Mouse (Mus musculus) midbrain, embryonic 15.5 days (tissue): ENCODE results near the gene Clca2. TPM values are rescaled to one million over a fixed set of nuclear protein-coding genes. Genes with fewer than 3 reads are reported as not detected.

Source experiments
- ATAC-seq: fragments of 200-750 bp; cut with Nextera tagmentation; replicated peaks from 2 replicates; pipeline ENCODE4 v1.8.0; 2017; ENCODE audit warnings: moderate TSS enrichment
- H3K27ac ChIP-seq: fragments of 300-500 bp; sonication (generic); 2 replicates; pipeline ENCODE4 v1.5.1; 2015; ENCODE audit warnings: mild to moderate bottlenecking, inconsistent platforms
- H3K27me3 ChIP-seq: fragments of 300-500 bp; sonication (generic); replicated peaks from 2 replicates; pipeline ENCODE4 v1.6.1; 2015; ENCODE audit warnings: inconsistent platforms
- H3K36me3 ChIP-seq: fragments of 300-500 bp; sonication (generic); replicated peaks from 2 replicates; pipeline ENCODE4 v1.6.1; 2015; ENCODE audit warnings: inconsistent platforms
- H3K4me1 ChIP-seq: fragments of 300-500 bp; sonication (generic); 2 replicates; pipeline ENCODE4 v1.6.1; 2015; ENCODE audit warnings: inconsistent platforms
- H3K4me2 ChIP-seq: fragments of 300-500 bp; sonication (generic); 2 replicates; pipeline ENCODE4 v1.6.1; 2015; ENCODE audit warnings: inconsistent platforms, mild to moderate bottlenecking, moderate library complexity
- H3K4me3 ChIP-seq: fragments of 300-500 bp; sonication (generic); 2 replicates; pipeline ENCODE4 v1.5.1; 2015; ENCODE audit warnings: mild to moderate bottlenecking, inconsistent platforms
- H3K9ac ChIP-seq: fragments of 300-500 bp; sonication (generic); 2 replicates; pipeline ENCODE4 v1.6.1; 2015; ENCODE audit warnings: mild to moderate bottlenecking, inconsistent platforms
- H3K9me3 ChIP-seq: fragments of 300-500 bp; sonication (generic); 2 replicates; pipeline ENCODE4 v1.6.1; 2016; ENCODE audit warnings: inconsistent platforms
- WGBS: fragments of 180-500 bp; shearing (Covaris S2); methylation state at CpG from one replicate; pipeline ENCODE4 v1.1.7; 2015; ENCODE audit warnings: mixed read lengths; 5-methylcytosine and 5-hydroxymethylcytosine counted together
- polyA plus RNA-seq: library from polyadenylated mRNA; unstranded; fragments of >200 nt; fragmentation: Nextera tagmentation; extraction: Ambion mirVana; gene quantifications from 2 replicates; pipeline ENCODE4 v1.2.1, GENCODE M21; 2015

Gene Clca2
- polyA plus RNA-seq, 1 experiment from 2014 or later: 0.08 TPM

DNA sequence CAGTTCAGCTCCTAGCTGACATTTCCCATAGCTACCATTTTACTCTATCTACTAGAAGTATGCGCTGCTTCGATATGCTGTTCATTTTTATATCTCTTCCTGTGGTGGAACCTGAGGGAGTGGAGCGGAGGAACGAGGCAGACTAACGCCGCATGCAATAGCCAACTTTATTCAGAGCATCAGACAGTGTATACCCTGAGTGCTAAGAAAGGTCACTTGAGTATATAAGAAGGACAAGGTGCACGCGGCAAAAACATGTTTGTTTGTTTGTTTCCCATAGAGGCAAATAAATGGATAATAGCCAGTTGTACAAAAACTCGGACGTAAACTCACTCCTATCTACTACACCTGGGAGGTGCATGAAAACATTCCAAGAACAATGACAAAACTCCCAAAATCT, 18.4 kb upstream of the Clca2 start:
- Histone ChIP-seq H3K4me3 (peak overlapping the region; percentile 77), H3K9me3 (no peaks in the 10 kb centered on the region), H3K4me1 (peaks cover 15% of the 10 kb centered on the region), H3K36me3 (no peaks in the 10 kb centered on the region), H3K4me2 (peak overlapping the region; percentile 67), H3K27ac (peak overlapping the region; percentile 99), H3K27me3 (no peaks in the 10 kb centered on the region), H3K9ac (peak overlapping the region; percentile 31; the same call in 1 of the 2 replicates)
- WGBS: 82% methylated on average over 10 of the region's 10 CpGs
- ATAC-seq: no peak

DNA sequence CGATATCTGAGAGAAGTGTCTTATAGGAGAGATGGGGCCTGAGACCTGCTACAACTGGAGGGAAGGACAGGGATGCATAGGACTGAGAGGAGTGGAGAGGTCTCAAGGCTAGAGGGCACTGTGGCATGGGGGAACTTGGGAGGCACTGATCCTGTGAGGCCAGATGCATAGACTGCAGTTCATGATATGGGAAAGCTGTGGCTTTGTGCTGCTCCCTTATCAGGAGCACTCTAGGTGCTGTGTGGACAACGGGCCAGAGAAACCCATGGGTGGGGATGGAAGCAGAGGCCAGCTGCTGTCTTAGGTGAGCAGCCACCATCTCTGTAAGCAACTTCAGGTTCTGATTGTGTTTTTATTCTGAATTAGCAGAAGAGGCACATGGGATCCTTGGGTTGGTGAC, 15.9 kb upstream of the Clca2 start:
- Histone ChIP-seq H3K27ac (no peak overlapping the region), H3K9me3 (no peaks in the 10 kb centered on the region), H3K4me1 (peaks cover 15% of the 10 kb centered on the region), H3K9ac (no peak overlapping the region), H3K4me2 (no peak overlapping the region), H3K36me3 (no peaks in the 10 kb centered on the region), H3K27me3 (no peaks in the 10 kb centered on the region), H3K4me3 (no peak overlapping the region)
- 95% methylated on average over 2 of the region's 2 CpGs for WGBS
- no peak for ATAC-seq

DNA sequence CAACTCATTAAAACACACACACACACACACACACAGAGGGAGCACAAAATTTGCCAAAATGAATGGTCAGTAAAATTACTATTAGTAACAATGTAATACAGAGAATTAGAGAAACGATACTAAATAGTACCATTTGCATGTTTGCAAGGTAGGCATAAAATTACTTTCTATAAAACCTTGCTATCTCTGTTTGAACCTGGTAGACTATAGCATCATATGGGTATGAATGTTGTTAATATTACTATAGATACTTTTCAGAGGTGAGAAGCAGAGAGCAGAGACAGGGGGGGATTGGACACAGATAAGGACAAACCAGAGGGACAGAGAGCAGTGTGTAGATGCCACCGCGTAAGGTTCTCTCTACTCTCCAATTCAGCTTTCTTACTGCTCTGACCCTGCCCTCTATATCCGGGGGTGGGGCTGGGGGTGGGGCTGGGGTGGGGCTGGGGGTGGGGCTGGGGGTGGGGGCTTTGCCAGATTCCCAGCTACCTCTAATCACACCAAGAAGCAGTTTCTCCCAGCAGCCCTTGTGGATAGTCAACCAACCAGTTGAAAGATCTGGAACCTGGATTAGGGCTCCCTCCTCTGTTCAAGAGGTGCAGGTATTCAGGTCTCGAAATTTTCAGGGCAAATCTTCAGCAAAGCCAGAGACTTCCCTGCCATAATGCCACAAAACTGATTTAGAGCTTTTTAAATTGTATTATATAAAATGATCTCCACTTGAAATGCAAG, 6.7 kb upstream of the Clca2 start:
- Histone ChIP-seq H3K4me1 (no peaks in the 10 kb centered on the region), H3K9ac (no peak overlapping the region), H3K27me3 (no peaks in the 10 kb centered on the region), H3K4me2 (no peak overlapping the region), H3K4me3 (no peak overlapping the region), H3K27ac (no peak overlapping the region), H3K9me3 (no peaks in the 10 kb centered on the region), H3K36me3 (no peaks in the 10 kb centered on the region)
- ATAC-seq: no peak
- 81% methylated on average over 5 of the region's 5 CpGs for WGBS

DNA sequence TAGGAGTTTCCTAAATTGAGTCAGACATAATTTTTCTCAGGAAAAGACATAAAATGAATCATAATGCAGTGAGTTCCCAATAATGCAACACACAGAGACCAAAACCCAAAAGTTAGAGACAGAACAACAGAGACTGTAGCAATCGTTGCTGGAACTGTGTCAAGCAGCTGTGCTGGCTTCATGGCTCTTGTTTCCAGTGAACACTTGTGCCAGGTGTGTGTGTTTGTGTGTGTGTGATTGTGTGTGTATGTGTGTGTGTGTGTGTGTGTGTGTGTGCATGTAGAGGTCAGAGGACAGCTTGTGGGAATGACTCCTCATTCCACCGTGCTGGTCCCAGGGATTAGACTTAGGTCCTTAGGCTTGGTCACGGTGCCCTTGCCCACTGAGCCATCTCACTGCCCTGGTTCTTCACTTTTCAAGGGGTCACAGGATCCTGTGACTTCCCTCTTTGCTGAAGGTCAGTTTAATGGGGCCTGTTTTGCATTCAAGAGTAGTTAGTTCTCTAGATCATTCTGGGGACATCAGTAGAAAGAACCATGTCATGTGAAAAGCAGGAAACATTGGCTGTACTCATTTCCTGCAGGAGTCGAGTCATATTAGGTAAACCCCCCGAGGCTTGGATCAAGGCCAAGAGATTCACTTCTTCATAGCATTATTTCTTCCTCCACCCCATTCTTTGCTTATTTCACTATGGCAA, 6.0 kb upstream of the Clca2 start:
- H3K9me3 ChIP-seq: no peaks in the 10 kb centered on the region
- no peaks in the 10 kb centered on the region for H3K27me3 ChIP-seq
- 76% methylated on average over 5 of the region's 5 CpGs for WGBS
- H3K36me3 ChIP-seq: no peaks in the 10 kb centered on the region
- ATAC-seq: no peak
- H3K4me3 ChIP-seq: no peak overlapping the region
- no peak overlapping the region for H3K4me2 ChIP-seq
- H3K9ac ChIP-seq: no peak overlapping the region
- H3K27ac ChIP-seq: no peak overlapping the region
- H3K4me1 ChIP-seq: no peaks in the 10 kb centered on the region

DNA sequence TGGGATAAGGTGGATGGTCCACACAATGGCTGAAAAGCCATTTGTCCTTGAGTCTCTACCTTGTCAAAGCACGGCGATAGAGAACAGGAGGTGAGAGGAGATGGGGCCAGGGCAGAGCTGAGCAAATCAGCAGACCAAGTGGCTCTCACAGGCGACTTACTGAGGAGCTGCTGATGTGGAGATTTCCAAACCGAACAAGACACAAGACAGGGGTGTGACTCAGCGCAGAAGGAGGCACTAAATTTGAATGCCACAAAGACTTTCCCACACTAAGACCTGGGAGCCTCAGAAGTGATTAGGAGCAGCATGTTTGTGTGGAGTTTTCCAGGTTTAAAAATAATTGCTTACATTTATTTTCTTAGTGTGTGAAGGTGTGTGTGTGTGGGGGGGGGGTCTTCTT, 4.5 kb upstream of the Clca2 start:
- H3K9ac ChIP-seq: no peak overlapping the region
- no peaks in the 10 kb centered on the region for H3K27me3 ChIP-seq
- ATAC-seq: no peak
- H3K4me3 ChIP-seq: no peak overlapping the region
- H3K4me1 ChIP-seq: no peaks in the 10 kb centered on the region
- 78% methylated on average over 5 of the region's 5 CpGs for WGBS
- no peak overlapping the region for H3K4me2 ChIP-seq
- no peaks in the 10 kb centered on the region for H3K36me3 ChIP-seq
- no peaks in the 10 kb centered on the region for H3K9me3 ChIP-seq
- no peak overlapping the region for H3K27ac ChIP-seq

DNA sequence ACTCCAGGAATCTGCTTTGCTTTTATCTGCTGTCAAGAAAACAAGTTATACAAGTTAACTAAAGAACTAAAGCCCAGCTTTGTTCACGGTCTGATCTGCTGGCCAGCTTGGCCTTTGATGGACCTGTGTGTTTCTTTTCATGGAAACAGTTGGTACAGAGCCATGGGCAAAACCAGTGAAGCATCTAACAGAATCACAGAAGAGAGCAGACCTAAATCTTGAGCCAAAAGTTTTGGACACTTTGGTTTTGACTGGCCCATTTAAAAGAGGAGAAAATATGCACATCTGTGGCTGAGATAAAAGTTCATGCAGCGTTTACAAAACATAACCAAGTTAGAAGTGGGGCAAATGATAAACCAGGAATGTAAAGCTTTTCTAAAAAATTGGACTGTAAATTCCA, 4.1 kb upstream of the Clca2 start:
- ATAC-seq: no peak
- 85% methylated on average over 2 of the region's 2 CpGs for WGBS
- Histone ChIP-seq H3K4me3 (no peak overlapping the region), H3K4me1 (no peaks in the 10 kb centered on the region), H3K4me2 (no peak overlapping the region), H3K9me3 (no peaks in the 10 kb centered on the region), H3K36me3 (no peaks in the 10 kb centered on the region), H3K27ac (no peak overlapping the region), H3K27me3 (no peaks in the 10 kb centered on the region), H3K9ac (no peak overlapping the region)

DNA sequence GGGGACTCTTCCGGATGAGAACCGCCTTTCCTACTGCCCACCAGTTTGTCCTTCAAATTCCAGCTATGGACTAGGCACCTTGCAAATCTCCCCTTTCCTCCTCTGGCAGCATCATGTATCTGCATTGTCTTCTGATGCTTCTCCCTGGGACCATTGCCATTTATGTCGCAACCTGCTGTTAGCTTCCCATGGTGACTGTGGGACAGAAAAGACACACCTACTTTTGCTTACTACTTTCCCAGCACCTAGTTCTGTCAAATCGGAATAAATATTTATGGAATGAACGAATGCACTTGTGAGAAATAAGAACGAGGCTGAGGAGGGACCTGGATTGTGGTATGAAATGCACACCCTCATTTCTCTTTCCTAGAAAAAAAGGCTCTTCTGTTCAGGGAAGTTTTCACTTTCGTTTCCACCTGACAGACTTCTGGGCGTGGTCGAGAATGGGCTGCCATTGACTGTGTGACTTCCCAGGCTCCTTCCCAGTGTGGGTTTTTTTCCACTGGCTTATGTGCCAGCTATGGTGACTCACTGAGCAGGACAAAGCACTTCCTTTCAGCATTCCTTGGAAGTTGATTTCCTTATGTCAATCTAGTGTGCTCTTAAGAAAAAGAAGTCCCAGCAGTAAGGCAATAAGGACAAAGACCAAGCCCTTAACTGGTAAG, 2.8 kb upstream of the Clca2 start:
- H3K9me3 ChIP-seq: no peaks in the 10 kb centered on the region
- H3K4me1 ChIP-seq: no peaks in the 10 kb centered on the region
- H3K27me3 ChIP-seq: no peaks in the 10 kb centered on the region
- no peak for ATAC-seq
- H3K4me3 ChIP-seq: no peak overlapping the region
- no peak overlapping the region for H3K4me2 ChIP-seq
- no peaks in the 10 kb centered on the region for H3K36me3 ChIP-seq
- H3K27ac ChIP-seq: no peak overlapping the region
- no peak overlapping the region for H3K9ac ChIP-seq
- WGBS: 86% methylated on average over 9 of the region's 9 CpGs

DNA sequence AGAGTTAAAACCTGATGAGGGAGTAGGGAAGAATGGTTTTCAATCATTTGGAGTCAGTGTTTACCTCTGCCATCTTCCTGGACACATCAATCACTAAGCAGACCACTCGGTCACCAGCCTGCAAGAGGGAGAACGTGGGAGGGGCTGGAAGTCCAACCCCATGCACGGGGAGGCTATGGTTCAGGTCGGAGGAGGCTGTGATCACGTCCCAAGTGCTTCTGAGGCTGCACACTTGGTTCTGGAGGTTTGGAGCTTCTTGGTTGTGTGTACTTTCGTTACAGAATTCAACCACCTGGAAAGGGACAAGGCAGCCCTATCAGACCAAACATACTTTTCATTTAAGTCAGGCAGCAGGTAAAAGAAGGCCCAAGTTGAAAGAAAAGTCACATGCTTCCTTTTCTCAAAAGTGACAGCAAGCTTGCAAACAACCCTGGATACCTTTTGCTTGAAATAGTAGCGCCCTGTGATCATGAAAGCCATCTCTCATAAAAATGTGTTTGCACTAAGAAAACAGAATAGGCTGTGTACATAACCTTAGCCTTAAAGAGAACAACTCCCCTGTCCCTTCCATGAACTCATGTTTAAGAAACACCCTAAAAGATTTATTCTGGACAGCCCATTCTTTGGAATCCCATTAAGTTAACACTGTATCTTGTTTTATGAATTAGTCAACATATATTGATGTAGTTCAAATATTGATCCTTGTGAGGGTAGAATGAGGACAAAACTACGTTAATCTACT, 11.2 kb downstream of the Clca2 start:
- no peaks in the 10 kb centered on the region for H3K36me3 ChIP-seq
- H3K4me2 ChIP-seq: no peak overlapping the region
- no peaks in the 10 kb centered on the region for H3K27me3 ChIP-seq
- no peak for ATAC-seq
- H3K4me1 ChIP-seq: no peaks in the 10 kb centered on the region
- no peak overlapping the region for H3K4me3 ChIP-seq
- 83% methylated on average over 8 of the region's 8 CpGs for WGBS
- H3K9me3 ChIP-seq: no peaks in the 10 kb centered on the region
- H3K27ac ChIP-seq: no peak overlapping the region
- H3K9ac ChIP-seq: no peak overlapping the region

DNA sequence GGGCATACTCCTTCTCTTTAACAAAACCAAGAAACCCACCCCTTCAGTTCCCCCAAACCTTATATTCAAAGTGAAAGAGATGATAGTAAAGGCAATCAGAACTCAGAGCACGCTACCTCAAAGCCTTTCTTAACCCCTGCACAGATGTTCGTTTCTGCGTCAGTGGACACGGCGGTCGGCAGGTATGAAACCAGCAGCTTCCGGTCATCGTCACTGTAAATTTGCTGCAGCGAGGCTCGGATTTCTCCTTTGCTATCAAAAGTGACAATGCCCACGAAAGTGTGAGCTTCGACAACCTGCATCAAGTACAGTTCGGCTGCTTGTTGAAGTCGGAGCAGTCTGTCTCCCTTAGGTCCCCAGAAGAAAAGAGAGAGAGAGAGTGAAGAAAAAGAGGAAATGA, 13.1 kb downstream of the Clca2 start:
- 95% methylated on average over 14 of the region's 14 CpGs for WGBS
- ATAC-seq: no peak
- Histone ChIP-seq H3K9ac (no peak overlapping the region), H3K27me3 (no peaks in the 10 kb centered on the region), H3K27ac (no peak overlapping the region), H3K4me2 (no peak overlapping the region), H3K4me1 (no peaks in the 10 kb centered on the region), H3K9me3 (no peaks in the 10 kb centered on the region), H3K4me3 (no peak overlapping the region), H3K36me3 (no peaks in the 10 kb centered on the region)

DNA sequence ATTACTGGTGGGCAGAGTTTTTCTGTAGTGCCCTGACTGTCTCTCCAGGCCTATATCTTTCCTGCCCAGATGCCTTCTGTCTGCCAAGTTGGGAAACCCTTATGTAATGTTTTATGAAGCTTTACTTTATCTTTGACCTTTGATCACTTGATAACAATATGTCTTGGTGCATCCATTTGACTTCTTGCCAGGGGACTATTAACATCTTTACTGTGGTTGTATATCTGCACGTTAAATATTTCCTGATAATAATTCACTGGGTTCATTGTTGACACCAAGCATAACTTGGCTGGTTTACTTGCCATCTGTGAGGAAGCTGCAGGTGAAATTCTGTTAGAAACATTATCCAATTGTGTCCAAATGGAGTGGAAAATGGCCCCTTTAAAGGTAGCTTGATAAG, 16.2 kb downstream of the Clca2 start:
- H3K4me1 ChIP-seq: no peaks in the 10 kb centered on the region
- H3K4me2 ChIP-seq: no peak overlapping the region
- no peak for ATAC-seq
- no peak overlapping the region for H3K9ac ChIP-seq
- no peaks in the 10 kb centered on the region for H3K9me3 ChIP-seq
- no peaks in the 10 kb centered on the region for H3K27me3 ChIP-seq
- 93% methylated on average over 1 of the region's 1 CpGs for WGBS
- no peak overlapping the region for H3K27ac ChIP-seq
- H3K4me3 ChIP-seq: no peak overlapping the region
- no peaks in the 10 kb centered on the region for H3K36me3 ChIP-seq

DNA sequence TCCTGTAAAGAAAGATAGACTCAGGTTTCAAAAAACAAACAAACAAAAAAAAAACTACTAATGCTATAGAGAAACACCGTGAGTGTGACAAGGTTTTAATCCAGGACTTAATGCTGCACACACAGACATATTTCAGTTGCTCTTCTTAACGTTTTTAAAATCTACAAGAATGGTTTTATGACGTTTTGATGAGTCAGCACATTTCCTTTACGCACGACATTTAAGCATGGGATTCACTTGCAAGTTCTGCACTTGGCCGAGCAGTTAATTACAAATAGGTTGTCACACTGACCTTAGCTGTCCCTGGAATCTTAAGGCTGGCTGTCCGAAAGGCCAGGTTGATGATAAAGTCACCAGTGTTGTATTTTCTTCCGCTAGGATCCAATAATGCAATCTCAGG, 18.3 kb downstream of the Clca2 start:
- no peak overlapping the region for H3K4me3 ChIP-seq
- WGBS: 82% methylated on average over 8 of the region's 8 CpGs
- ATAC-seq: no peak
- H3K4me2 ChIP-seq: no peak overlapping the region
- H3K9me3 ChIP-seq: no peaks in the 10 kb centered on the region
- no peaks in the 10 kb centered on the region for H3K36me3 ChIP-seq
- no peaks in the 10 kb centered on the region for H3K27me3 ChIP-seq
- no peaks in the 10 kb centered on the region for H3K4me1 ChIP-seq
- H3K27ac ChIP-seq: no peak overlapping the region
- H3K9ac ChIP-seq: no peak overlapping the region

DNA sequence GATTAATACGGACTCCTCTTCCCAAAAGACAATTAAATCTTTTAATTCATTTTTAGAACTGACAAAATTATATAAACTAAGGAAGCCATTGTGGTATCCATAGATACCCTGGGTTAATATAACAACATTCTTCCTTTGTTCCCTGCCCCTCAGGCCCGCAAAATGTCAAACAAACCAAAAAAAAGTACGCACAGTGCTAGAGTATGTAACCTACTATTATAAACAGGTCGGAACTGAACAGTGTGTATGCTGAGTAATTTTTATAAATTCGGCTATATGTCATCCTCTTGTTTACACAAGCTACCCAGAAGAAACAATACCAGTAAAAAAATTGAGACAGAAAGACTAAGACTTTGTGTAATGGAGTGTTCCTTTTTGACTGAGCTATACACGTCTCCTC, 20.8 kb downstream of the Clca2 start:
- no peaks in the 10 kb centered on the region for H3K4me1 ChIP-seq
- 86% methylated on average over 6 of the region's 6 CpGs for WGBS

More for the DNA sequence above, 20.8 kb downstream of the Clca2 start:
- H3K4me3 ChIP-seq: no peak overlapping the region
- H3K36me3 ChIP-seq: no peaks in the 10 kb centered on the region
- no peaks in the 10 kb centered on the region for H3K9me3 ChIP-seq
- H3K9ac ChIP-seq: no peak overlapping the region
- H3K4me2 ChIP-seq: no peak overlapping the region
- no peak for ATAC-seq
- no peaks in the 10 kb centered on the region for H3K27me3 ChIP-seq
- H3K27ac ChIP-seq: no peak overlapping the region
